Comparison of ENCODE assay signal across 7 mouse cellular contexts in genomic region chr8:94485882-94486281, GRCm38 (mm10). TPM values are rescaled to one million over a fixed set of nuclear protein-coding genes. Genes with fewer than 3 reads are reported as not detected.
A peak's percentile ranks its signal among the peaks of the same experiment; 100 is the strongest.
DNase-seq lines count a peak whose midpoint lies in the region; ATAC-seq and TF ChIP-seq lines count a peak whose summit lies in the region.

No protein-coding gene starts in this region.

- H3K27ac ChIP-seq in ES-E14 (ENCODE audit: insufficient read depth, low read depth, low read length, poor library complexity, severe bottlenecking): no peak overlapping the region
- no peak overlapping the region for H3K27ac ChIP-seq in liver, postnatal 0 days (ENCODE audit: low read depth)
- H3K27ac ChIP-seq in small intestine, adult 2 months (ENCODE audit: insufficient read depth, low read depth, low read length): peak overlapping the region; percentile 36; the same call in 1 of the 2 replicates

- TF ChIP-seq CTCF in liver, postnatal 0 days (IDR thresholded peaks at IDR 0.05; ENCODE audit: low read depth): peak; percentile 78
- peak; percentile 68; the same call in 1 of the 2 replicates for TF ChIP-seq CTCF in small intestine, adult 2 months (IDR thresholded peaks at IDR 0.05; ENCODE audit: extremely low read depth, insufficient read length, insufficient replicate concordance, low read depth, low read length)

- H3K4me1 ChIP-seq in ES-E14 (ENCODE audit: control insufficient read depth in 2 of 2, insufficient read depth in 2 of 2, low read length in 2 of 2, poor library complexity in 1 of 2): peaks cover 0 to 2% of the 10 kb centered on the region in 2 experiments; a peak in 1 of 4 replicates
- H3K4me1 ChIP-seq in liver, postnatal 0 days (ENCODE audit: insufficient read depth): no peaks in the 10 kb centered on the region
- H3K4me1 ChIP-seq in small intestine, adult 2 months (ENCODE audit: control insufficient read depth, insufficient read depth, insufficient read length, low read length): peaks cover 7% of the 10 kb centered on the region; the same call in 1 of the 2 replicates

- WGBS in liver, postnatal 0 days (ENCODE audit: insufficient replicate concordance): 15% methylated on average over 2 of the region's 2 CpGs
- 6% methylated on average over 2 of the region's 2 CpGs for WGBS in small intestine, adult 2 months

- peak overlapping the region; percentile 10; the same call in 1 of the 2 replicates for H3K4me2 ChIP-seq in liver, postnatal 0 days (ENCODE audit: low read depth, low read length)

- TF ChIP-seq EP300 in liver, postnatal 0 days (IDR thresholded peaks at IDR 0.05; ENCODE audit: low read depth): no peak

- H3K36me3 ChIP-seq in ES-E14 (ENCODE audit: control insufficient read depth, insufficient read depth, low read length, poor library complexity, severe bottlenecking): no peaks in the 10 kb centered on the region
- no peaks in the 10 kb centered on the region for H3K36me3 ChIP-seq in liver, postnatal 0 days (replicated peaks; ENCODE audit: insufficient read depth, low read length)
- H3K36me3 ChIP-seq in small intestine, adult 2 months (ENCODE audit: control insufficient read depth, insufficient read depth, low read length): no peaks in the 10 kb centered on the region; the same call in 1 of the 2 replicates

- H3K27me3 ChIP-seq in liver, postnatal 0 days (ENCODE audit: insufficient read depth, low read length): no peaks in the 10 kb centered on the region
- H3K27me3 ChIP-seq in small intestine, adult 2 months (ENCODE audit: control insufficient read depth, insufficient read depth, low read length): no peaks in the 10 kb centered on the region

- in situ Hi-C loops in ES-E14 (cut with MboI; ENCODE audit: low sequenced_read_pairs in 2 of 2, unreplicated experiment in 2 of 2): no loop called here

- DNase-seq in left cerebral cortex, adult 18-20 months (ENCODE audit: low spot score in 2 of 2): peak; percentile 24 to 38
- no peak for DNase-seq in left cerebral cortex, adult 8-10 months (ENCODE audit: low spot score in 2 of 2)
- DNase-seq in ES-E14 (ENCODE audit: low read depth, low spot score): peak; percentile 60
- peak; percentile 48 for DNase-seq in adrenal gland, adult 2 months
- peak; percentile 31 for DNase-seq in gastrocnemius, postnatal 25 days
- peak; percentile 48 for DNase-seq in liver, postnatal 0 days

- ATAC-seq in liver, postnatal 0 days: no peak

- no peaks in the 10 kb centered on the region for H3K9me3 ChIP-seq in ES-E14 (ENCODE audit: control insufficient read depth, insufficient read depth, low read depth, low read length)
- H3K9me3 ChIP-seq in liver, postnatal 0 days (ENCODE audit: low read length): no peaks in the 10 kb centered on the region

- no peak for TF ChIP-seq POLR2A in small intestine, adult 2 months (IDR thresholded peaks at IDR 0.05; ENCODE audit: low read depth, low read length)

- H3K4me3 ChIP-seq in ES-E14 (ENCODE audit: insufficient read depth in 1 of 2, low read depth in 1 of 2, low read length in 2 of 2, poor library complexity in 1 of 2, severe bottlenecking in 1 of 2): no peak overlapping the region
- H3K4me3 ChIP-seq in liver, postnatal 0 days (ENCODE audit: low read depth, low read length): no peak overlapping the region
- H3K4me3 ChIP-seq in small intestine, adult 2 months (ENCODE audit: low read depth, low read length): peak overlapping the region; percentile 37

- no peak overlapping the region for H3K9ac ChIP-seq in ES-E14 (ENCODE audit: insufficient read depth, low read depth, low read length, poor library complexity, severe bottlenecking)
- H3K9ac ChIP-seq in liver, postnatal 0 days (replicated peaks): no peak overlapping the region

TF ChIP-seq in ES-E14, 5 proteins besides CTCF, POLR2A, EP300 and RAD21:
- TF ChIP-seq MAFK (IDR thresholded peaks at IDR 0.05; ENCODE audit: insufficient read depth, low read depth, low read length) (no peak), ZNF384 (IDR thresholded peaks at IDR 0.05; ENCODE audit: low read depth, low read length) (peak; percentile 71), CHD2 (IDR thresholded peaks at IDR 0.05; ENCODE audit: low read depth, low read length) (no peak), ZC3H11A (IDR thresholded peaks at IDR 0.05; ENCODE audit: borderline replicate concordance, low read depth, low read length) (peak; percentile 37; the same call in 1 of the 2 replicates), HCFC1 (IDR thresholded peaks at IDR 0.05; ENCODE audit: borderline replicate concordance, insufficient read depth, low read length) (no peak)

RNA-seq across cellular contexts. Expression of gene Cpne2, which starts 46.9 kb away (rescaled TPM):
- total RNA-seq in left cerebral cortex, adult 18-20 months (2021): 10 to 100 TPM; 22.3 to 22.7 TPM
- 10 to 100 TPM; 20.1 to 28.9 (median 23.6) TPM for total RNA-seq in left cerebral cortex, adult 8-10 months (2022)
- total RNA-seq in ES-E14 (2012; rRNA removed): 6.4 and 12.5 TPM in 2 replicates
- total RNA-seq in adrenal gland, adult 2 months (2021): 10 to 100 TPM; 17.2 to 26.0 TPM
- 82.7 and 87.2 TPM in 2 replicates for polyA plus RNA-seq in adrenal gland, adult 2 months (2012; rRNA removed)
- total RNA-seq in gastrocnemius, postnatal 25 days (2021): 1 to 10 TPM; 5.1 to 9.8 TPM
- 3.9 and 4.2 TPM in 2 replicates for polyA plus RNA-seq in liver, postnatal 0 days (2015; fragmentation: Nextera tagmentation; extraction: Ambion mirVana)
- polyA plus RNA-seq in small intestine, adult 2 months (2012; rRNA removed): 25.7 and 108 TPM in 2 replicates

RNA-seq across cellular contexts. Expression of gene Nlrc5, which starts 51.7 kb away (rescaled TPM):
- total RNA-seq in left cerebral cortex, adult 18-20 months (2021): 1 to 10 TPM; 1.4 to 1.5 TPM
- 1 to 10 TPM in 3 of 4 experiments, under 1 TPM in 1; 0.81 to 3.7 (median 2.6) TPM for total RNA-seq in left cerebral cortex, adult 8-10 months (2022)
- total RNA-seq in ES-E14 (2012; rRNA removed): 0.76 and 1.8 TPM in 2 replicates
- total RNA-seq in adrenal gland, adult 2 months (2021): 1 to 10 TPM; 5.2 to 7.9 TPM
- 6.2 and 7.5 TPM in 2 replicates for polyA plus RNA-seq in adrenal gland, adult 2 months (2012; rRNA removed)
- total RNA-seq in gastrocnemius, postnatal 25 days (2021): 1 to 10 TPM in 1 of 2 experiments, under 1 TPM in 1; 0.20 to 1.3 TPM
- polyA plus RNA-seq in liver, postnatal 0 days (2015; fragmentation: Nextera tagmentation; extraction: Ambion mirVana): 0.82 and 1.3 TPM in 2 replicates
- polyA plus RNA-seq in small intestine, adult 2 months (2012; rRNA removed): 3.4 and 7.4 TPM in 2 replicates

Comparison
In these comparisons a context has a peak if more than half of its experiments do, and no peak if none do; other contexts are left out.
1. DNase-seq: peak in left cerebral cortex, adult 18-20 months (2 of 2), ES-E14 (single experiment), adrenal gland, adult 2 months (single experiment), gastrocnemius, postnatal 25 days (single experiment) and liver, postnatal 0 days (single experiment); none in left cerebral cortex, adult 8-10 months (0 of 2).